Mouse (Mus musculus) layer of hippocampus, adult 9-11 months (tissue): ENCODE data around the gene Wnt8b.
"Not testable (repeated sequence)": the region's sequence is repeated elsewhere in the genome, so short reads cannot be mapped to it uniquely, and the experiment has no call there.

ENCODE experiments used
- DNase-seq: peaks from one replicate; pipeline ENCODE4 v3.0.0; 2022

Wnt8b gene

GRCm38 (mm10) chr19:44493128-44493527 lies at the start of gene Wnt8b:
Wnt8b (plus strand) TSS chr19:44493472.
- no peak for DNase-seq

GRCm38 (mm10) chr19:44445755-44446154 lies 47.5 kb upstream of the Wnt8b start:
- no peak for DNase-seq

- DNase-seq = no peak
Observed at GRCm38 (mm10) chr19:44447927-44448326, 45.3 kb upstream of the Wnt8b start.

- DNase-seq = no peak
Observed at GRCm38 (mm10) chr19:44454862-44455261, 38.4 kb upstream of the Wnt8b start.

- no peak for DNase-seq
Observed at GRCm38 (mm10) chr19:44455356-44455755, 37.9 kb upstream of the Wnt8b start.

- DNase-seq = no peak
Observed at GRCm38 (mm10) chr19:44457359-44458055, 35.8 kb upstream of the Wnt8b start.

GRCm38 (mm10) chr19:44458696-44459095 lies 34.6 kb upstream of the Wnt8b start:
- peak; percentile 15 for DNase-seq

GRCm38 (mm10) chr19:44460441-44460840 lies 32.8 kb upstream of the Wnt8b start:
- no peak for DNase-seq

GRCm38 (mm10) chr19:44461500-44461899 lies 31.8 kb upstream of the Wnt8b start:
- no peak for DNase-seq

GRCm38 (mm10) chr19:44462141-44462540 lies 31.1 kb upstream of the Wnt8b start:
- DNase-seq = no peak

- DNase-seq = not testable (repeated sequence)
Observed at GRCm38 (mm10) chr19:44465960-44466525, 27.2 kb upstream of the Wnt8b start.

- peak; percentile 43 for DNase-seq
Observed at GRCm38 (mm10) chr19:44474158-44474557, 19.1 kb upstream of the Wnt8b start.

GRCm38 (mm10) chr19:44475268-44475667 lies 18.0 kb upstream of the Wnt8b start:
- no peak for DNase-seq

- DNase-seq = no peak
Observed at GRCm38 (mm10) chr19:44476541-44476940, 16.7 kb upstream of the Wnt8b start.

GRCm38 (mm10) chr19:44487266-44487665 lies 6.0 kb upstream of the Wnt8b start:
- DNase-seq = no peak

- no peak for DNase-seq
Observed at GRCm38 (mm10) chr19:44496511-44496910, 3.2 kb downstream of the Wnt8b start.

GRCm38 (mm10) chr19:44496941-44497340 lies 3.7 kb downstream of the Wnt8b start:
- DNase-seq = no peak

GRCm38 (mm10) chr19:44498936-44499335 lies 5.7 kb downstream of the Wnt8b start:
- no peak for DNase-seq

GRCm38 (mm10) chr19:44500240-44500639 lies 7.0 kb downstream of the Wnt8b start:
- DNase-seq = no peak

GRCm38 (mm10) chr19:44501925-44502324 lies 8.7 kb downstream of the Wnt8b start:
- no peak for DNase-seq

- DNase-seq = no peak
Observed at GRCm38 (mm10) chr19:44502741-44503140, 9.5 kb downstream of the Wnt8b start.

- no peak for DNase-seq
Observed at GRCm38 (mm10) chr19:44510534-44511175, 17.4 kb downstream of the Wnt8b start.

GRCm38 (mm10) chr19:44511451-44512231 lies 18.4 kb downstream of the Wnt8b start:
- DNase-seq = no peak
